In genomic region chr2:112217614-112218013, GRCm38 (mm10) we compare ENCODE assay signal across 40 mouse cellular contexts. TPM values are rescaled to one million over a fixed set of nuclear protein-coding genes. Genes with fewer than 3 reads are reported as not detected.
"Had no signal": no experiment of that assay in that cellular context is flagged by ENCODE, and none has a peak within 500 bp of the region (broad histone marks: within the 10 kb centered on the region; RNA-seq: fewer than 3 reads in every experiment).

No protein-coding gene starts in this region.

- H3K27me3 ChIP-seq: heart, embryonic 12.5 days; hindbrain, embryonic 13.5 days; hindbrain, embryonic 15.5 days; kidney, embryonic 15.5 days; limb, embryonic 13.5 days; limb, embryonic 15.5 days had no signal

- H3K36me3 ChIP-seq: heart, embryonic 10.5 days; heart, embryonic 12.5 days; hindbrain, embryonic 10.5 days; hindbrain, embryonic 13.5 days; hindbrain, embryonic 15.5 days; kidney, embryonic 15.5 days; limb, embryonic 13.5 days; limb, embryonic 15.5 days had no signal

- H3K4me1 ChIP-seq: heart, embryonic 10.5 days; heart, embryonic 12.5 days; hindbrain, embryonic 10.5 days; hindbrain, embryonic 13.5 days; hindbrain, embryonic 15.5 days; kidney, embryonic 15.5 days; limb, embryonic 13.5 days; limb, embryonic 15.5 days had no signal

- H3K9ac ChIP-seq: heart, embryonic 12.5 days; hindbrain, embryonic 13.5 days; hindbrain, embryonic 15.5 days; kidney, embryonic 15.5 days; limb, embryonic 13.5 days; limb, embryonic 15.5 days had no signal

- H3K27ac ChIP-seq: heart, embryonic 10.5 days; hindbrain, embryonic 10.5 days; hindbrain, embryonic 13.5 days; hindbrain, embryonic 15.5 days; hindbrain, postnatal 0 days; kidney, embryonic 15.5 days; kidney, postnatal 0 days; limb, embryonic 13.5 days; limb, embryonic 15.5 days had no signal

- DNase-seq: gastrocnemius, postnatal 14 days; gastrocnemius, postnatal 36 days; heart, adult 18-20 months; heart, postnatal 10 days; heart, postnatal 4 days; kidney, adult 11 months; kidney, adult 2 months; kidney, adult 9 months; kidney, postnatal 14 days; kidney, postnatal 36 days; layer of hippocampus, adult 9-11 months; layer of hippocampus, postnatal 36 days; left cerebral cortex, postnatal 4 days had no signal

- ATAC-seq: hindbrain, postnatal 0 days; intestine, embryonic 16.5 days had no signal

- H3K4me2 ChIP-seq: heart, embryonic 12.5 days; hindbrain, embryonic 13.5 days; hindbrain, embryonic 15.5 days; kidney, embryonic 15.5 days; limb, embryonic 13.5 days; limb, embryonic 15.5 days had no signal

- H3K4me3 ChIP-seq: heart, embryonic 10.5 days; heart, embryonic 12.5 days; hindbrain, embryonic 10.5 days; hindbrain, embryonic 13.5 days; hindbrain, embryonic 15.5 days; kidney, embryonic 15.5 days; limb, embryonic 13.5 days; limb, embryonic 15.5 days had no signal

- H3K9me3 ChIP-seq: heart, embryonic 10.5 days; heart, embryonic 12.5 days; hindbrain, embryonic 10.5 days; hindbrain, embryonic 13.5 days; hindbrain, embryonic 15.5 days; kidney, embryonic 15.5 days; limb, embryonic 13.5 days; limb, embryonic 15.5 days had no signal

RNA-seq across cellular contexts. Expression of gene Nutm1, which starts 41.5 kb away (rescaled TPM):
- total RNA-seq: gastrocnemius, adult 18-20 months; gastrocnemius, adult 8-10 months; gastrocnemius, postnatal 14 days; gastrocnemius, postnatal 36 days; heart, adult 18-20 months; heart, adult 8-10 months; heart, postnatal 10 days; heart, postnatal 25 days; heart, postnatal 4 days; layer of hippocampus, adult 18-20 months; layer of hippocampus, adult 8-10 months; layer of hippocampus, postnatal 14 days; layer of hippocampus, postnatal 36 days; left cerebral cortex, adult 18-20 months; left cerebral cortex, postnatal 10 days; left cerebral cortex, postnatal 4 days; liver, adult 2 months had no signal
- polyA plus RNA-seq: heart, embryonic 12.5 days; heart, embryonic 14.5 days; heart, embryonic 16.5 days; hindbrain, embryonic 10.5 days; intestine, embryonic 14.5 days; large intestine, adult 2 months; limb, embryonic 11.5 days; limb, embryonic 13.5 days; limb, embryonic 15.5 days; liver, adult 2 months had no signal

RNA-seq across cellular contexts. Expression of gene Gm21985, which starts 48.5 kb away (rescaled TPM):
- total RNA-seq: heart, postnatal 4 days; hindbrain, postnatal 0 days; liver, adult 2 months had no signal
- polyA plus RNA-seq: gonadal fat pad, adult 2 months; heart, embryonic 10.5 days; heart, embryonic 12.5 days; heart, embryonic 14.5 days; heart, embryonic 16.5 days; hindbrain, embryonic 10.5 days; hindbrain, embryonic 13.5 days; hindbrain, embryonic 15.5 days; hindbrain, postnatal 0 days; intestine, embryonic 14.5 days; intestine, embryonic 16.5 days; kidney, adult 2 months; kidney, embryonic 15.5 days; kidney, postnatal 0 days; limb, embryonic 13.5 days; limb, embryonic 15.5 days; liver, adult 2 months had no signal
